Mouse (Mus musculus) CH12.LX (cell line): ENCODE results near the gene Mtfr2.

Experiments used
- CHD2 ChIP-seq: IDR thresholded peaks from 2 replicates; pipeline ENCODE4 v1.6.1; 2011; ENCODE audit warnings: low read length, improper control_type of control experiment
- NELFE ChIP-seq: IDR thresholded peaks from 2 replicates; pipeline ENCODE4 v1.6.1; 2011; ENCODE audit warnings: low read depth, low read length, improper control_type of control experiment
- ZMIZ1 ChIP-seq: IDR thresholded peaks from 2 replicates; pipeline ENCODE4 v1.6.1; 2012; ENCODE audit warnings: low read depth, mild to moderate bottlenecking, inconsistent platforms, low read length, improper control_type of control experiment

- TF ChIP-seq ZMIZ1 = no peak
- no peak for TF ChIP-seq CHD2
- TF ChIP-seq NELFE = no peak
Observed at GRCm38 (mm10) chr10:20314797-20315196, 32.8 kb upstream of the Mtfr2 start.
